Mouse (Mus musculus) lung, postnatal 0 days (tissue): ENCODE data around the gene Gm10392.
A peak's percentile ranks its signal among the peaks of the same experiment; 100 is the strongest.

Experiments used
- CTCF ChIP-seq: IDR thresholded peaks from 2 replicates; pipeline ENCODE4 v1.5.1; 2016; ENCODE audit warnings: antibody characterized with exemption, mild to moderate bottlenecking
- EP300 ChIP-seq: IDR thresholded peaks from 2 replicates; pipeline ENCODE4 v1.6.1; 2016; ENCODE audit warnings: antibody characterized with exemption, mild to moderate bottlenecking, control low read depth

DNA sequence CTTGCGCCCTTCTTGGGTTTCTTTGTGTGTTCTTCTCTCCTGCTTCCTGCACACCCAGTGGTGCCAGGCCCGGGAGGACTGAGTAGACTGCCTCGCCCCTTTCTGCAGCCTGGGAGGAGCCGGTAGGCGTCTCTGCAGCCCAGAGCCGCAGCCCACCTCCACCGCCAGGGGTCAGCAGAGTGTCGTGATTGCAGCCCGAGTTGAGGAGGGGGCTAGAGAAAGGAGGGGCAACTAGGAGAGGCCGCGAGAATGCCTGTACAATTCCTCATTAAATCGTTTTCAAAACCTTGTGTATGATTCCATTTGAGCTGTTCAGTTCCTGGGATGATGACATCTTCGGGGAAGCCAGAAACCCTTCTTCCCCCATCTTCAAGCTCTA, 27.9 kb downstream of the Gm10392 start:
- TF ChIP-seq CTCF = peak; percentile 99
- no peak for TF ChIP-seq EP300
